Mouse (Mus musculus): ENCODE results near the gene Higd1c.
"Not testable (repeated sequence)": the region's sequence is repeated elsewhere in the genome, so short reads cannot be mapped to it uniquely, and the experiment has no call there.

The Higd1c gene

DNA sequence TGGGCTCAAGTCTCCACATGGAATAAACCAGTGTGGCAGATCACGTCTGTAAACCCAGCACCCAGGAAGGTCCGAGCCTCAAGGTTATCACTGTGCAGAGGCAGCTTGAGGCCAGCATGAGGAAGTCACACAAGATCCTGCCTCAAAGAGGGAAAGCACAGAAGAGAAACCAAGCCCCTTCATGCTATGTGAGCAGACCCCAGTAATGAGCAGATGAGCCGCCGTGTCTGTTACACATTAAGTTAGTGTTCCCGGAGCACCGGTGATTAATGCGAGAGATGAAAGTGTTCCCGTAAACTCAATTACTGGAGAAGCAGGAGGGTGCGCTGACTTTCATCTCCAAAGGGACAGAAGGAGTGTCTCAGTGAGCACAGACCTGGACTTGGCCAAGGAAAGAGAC is 1.6 kb downstream of the Higd1c start:
- DNase-seq, result not testable (repeated sequence)

DNA sequence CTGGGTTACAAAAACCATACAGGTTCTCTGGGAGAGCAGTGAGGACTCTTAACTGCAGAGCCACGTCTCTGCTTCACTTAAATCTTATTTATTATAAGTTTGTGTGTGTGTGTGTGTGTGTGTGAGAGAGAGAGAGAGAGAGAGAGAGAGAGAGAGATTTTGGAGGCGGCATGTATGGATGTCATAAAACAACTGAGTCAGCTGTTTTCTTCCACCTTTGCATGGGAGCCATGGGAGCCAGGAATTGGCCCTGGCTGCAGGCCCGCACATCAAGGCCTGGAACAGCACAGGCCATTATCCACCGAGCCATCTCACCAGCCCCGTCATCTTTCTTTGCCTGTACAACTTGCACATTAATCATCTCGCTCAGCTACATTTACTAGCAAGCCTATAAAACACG is 2.8 kb downstream of the Higd1c start:
- DNase-seq, result no peak

DNA sequence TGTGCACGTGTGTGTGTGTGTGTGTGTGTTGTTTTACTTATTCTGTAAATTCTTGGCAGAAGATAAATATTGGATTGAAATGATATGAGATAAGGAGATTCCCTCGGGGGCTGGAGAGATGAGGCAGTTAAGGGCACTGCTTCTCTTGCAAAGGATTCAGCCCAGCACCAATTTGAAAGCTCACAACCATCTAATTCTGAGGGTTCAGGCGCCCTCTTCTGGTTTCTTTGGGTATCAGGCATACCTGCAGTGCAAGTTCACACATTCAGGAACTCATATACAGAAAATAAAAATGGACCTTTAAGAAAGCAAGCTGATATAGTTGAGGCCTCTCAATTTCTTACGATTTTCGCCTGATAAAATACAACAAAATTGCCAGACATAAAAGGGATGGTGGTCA is 10.7 kb downstream of the Higd1c start:
- peak; percentile 71 for DNase-seq

DNA sequence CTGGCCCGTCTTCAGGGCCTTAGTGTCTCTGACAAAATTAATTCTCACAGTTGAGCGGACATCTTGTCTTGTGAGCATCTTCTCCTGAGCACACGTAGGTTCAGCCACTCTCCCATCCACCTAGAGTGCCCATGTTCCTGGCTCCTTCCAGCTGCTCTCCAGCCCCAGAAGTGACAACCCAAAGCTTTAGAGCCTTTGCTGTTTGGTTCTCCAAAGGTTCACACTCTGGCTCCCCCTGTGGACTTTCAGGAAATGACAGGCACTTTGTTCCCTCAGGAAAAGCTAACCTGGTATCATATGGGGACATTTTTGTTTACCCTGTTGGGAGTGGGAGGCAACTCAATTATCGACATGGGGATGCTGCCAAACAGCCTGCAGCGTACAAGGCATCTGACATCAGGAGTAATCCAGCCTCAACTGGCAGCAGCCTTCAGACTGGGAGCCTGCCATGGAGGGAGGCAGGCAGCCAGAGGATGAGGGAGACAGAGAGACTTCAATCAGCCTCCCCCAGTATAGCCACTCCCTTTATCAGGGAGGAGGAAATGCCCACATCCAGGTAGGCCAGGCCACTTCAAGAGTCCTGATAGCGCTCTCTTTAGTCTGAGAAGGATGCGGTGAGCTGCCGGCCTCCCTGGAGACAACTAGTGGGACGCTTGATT is 13.6 kb downstream of the Higd1c start:
- DNase-seq, result not testable (repeated sequence)

DNA sequence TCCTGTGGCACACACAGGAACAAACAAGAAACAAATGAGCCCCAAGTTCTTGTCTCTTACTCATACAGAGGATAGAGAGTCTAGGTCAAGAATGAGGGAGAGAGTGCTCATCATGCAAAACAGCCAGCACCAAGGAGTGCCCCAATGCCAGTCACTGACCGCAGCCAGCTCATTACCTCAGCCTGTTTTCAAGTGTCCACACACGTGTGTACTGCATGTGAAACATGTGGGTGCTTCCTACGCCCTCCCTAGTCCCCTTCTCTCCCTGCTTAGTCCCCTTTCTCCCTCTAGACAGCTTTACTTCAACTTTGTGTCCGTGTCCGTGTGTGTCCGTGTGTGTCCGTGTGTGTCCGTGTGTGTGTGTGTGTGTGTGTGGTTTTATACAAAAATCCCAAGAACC is 15.3 kb downstream of the Higd1c start:
- no peak for DNase-seq

DNA sequence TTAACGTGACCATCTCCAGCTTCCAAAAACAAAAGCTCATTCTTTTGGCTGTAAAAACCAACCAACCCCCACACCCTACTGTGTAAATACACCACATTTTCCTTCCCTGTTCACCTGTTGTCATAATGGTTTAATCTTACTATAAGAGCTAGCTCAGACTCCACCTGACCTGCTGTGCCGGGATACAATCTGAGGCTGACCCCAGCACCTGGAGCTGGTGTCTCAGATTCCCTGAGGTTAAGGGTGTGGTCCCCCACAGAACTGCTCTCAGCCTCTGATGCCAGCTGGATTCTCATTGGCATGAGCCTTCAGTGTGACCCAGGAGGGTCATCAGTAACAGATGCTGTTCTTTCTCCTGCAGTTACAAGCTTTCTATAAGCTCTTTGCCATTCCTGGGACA is 15.8 kb downstream of the Higd1c start:
- DNase-seq, result no peak

DNA sequence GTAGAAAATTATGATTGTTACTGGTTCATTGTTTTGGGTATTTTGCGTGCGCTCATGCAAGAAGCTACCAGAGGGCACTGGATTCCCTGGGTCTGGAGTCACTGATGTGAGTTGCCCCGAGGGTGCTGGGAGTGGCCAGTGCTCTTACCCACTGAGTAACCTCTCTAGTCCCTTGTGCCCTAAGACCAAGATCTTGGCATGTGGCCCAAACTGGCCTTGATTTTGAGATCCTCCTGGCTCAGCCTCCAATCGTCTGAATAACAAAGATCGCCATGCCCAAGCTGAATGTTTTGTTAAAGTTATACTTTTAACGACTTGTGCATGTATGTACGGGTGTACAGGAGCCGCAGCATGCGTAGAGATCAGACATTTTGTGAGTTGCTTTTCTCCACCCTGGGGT is 21.4 kb downstream of the Higd1c start:
- no peak for DNase-seq

DNA sequence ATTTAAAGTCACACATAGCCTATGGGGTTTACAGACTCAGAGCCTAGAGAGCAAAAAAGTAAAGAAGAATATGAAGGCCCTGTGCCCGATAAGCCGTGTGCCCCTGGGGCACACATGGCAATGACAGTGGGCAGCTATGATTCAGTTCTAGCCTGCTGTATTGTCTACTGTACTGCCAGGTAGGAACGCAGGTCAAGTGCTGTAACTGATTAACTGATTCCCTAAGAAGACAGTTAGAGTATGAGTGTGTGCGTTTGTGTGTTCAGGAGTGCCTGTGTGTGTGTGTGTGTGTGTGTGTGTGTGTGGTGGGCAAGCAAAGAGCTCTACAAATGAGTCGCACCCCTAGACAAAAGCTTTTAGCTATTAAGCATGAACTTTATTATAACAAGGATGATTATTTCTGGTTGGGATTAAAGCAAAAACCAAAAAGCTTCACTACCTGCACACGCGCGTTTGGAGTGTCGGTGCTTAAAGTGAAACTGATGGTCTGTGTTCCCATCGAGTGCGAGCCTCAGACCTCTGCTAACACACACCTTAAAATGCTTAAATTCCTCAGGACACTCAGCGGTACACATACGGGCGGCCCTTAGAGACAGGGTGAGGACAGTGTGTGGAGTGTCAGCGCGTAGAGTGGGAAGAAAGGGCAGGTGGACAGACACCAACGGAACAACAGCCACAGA is 23.3 kb downstream of the Higd1c start:
- DNase-seq, result no peak

DNA sequence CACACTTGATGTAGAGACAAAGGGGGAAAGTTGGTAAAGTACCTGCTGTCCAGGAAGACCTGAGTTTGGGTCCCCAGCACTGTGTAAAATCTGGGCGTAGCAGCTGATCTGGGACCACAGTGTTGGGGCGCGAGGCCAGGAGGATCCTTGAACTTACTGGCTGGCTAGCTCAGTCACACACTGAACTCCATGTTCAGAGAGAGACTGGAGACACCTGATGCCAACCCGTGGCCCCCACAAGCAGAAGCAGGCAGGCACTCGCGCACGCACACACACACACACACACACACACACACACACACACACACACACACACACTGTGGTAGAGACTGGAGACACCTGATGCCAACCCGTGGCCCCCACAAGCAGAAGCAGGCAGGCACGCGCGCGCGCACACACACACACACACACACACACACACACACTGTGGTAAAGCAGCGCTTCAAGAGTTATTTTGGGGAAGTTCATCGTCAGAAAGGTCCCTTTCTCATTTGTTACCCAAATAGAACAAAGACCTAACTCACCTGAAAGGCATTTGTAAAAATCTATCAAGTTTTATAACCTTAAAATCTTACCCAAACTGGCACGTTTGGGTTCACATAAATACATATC is 24.0 kb downstream of the Higd1c start:
- DNase-seq, result no peak

DNA sequence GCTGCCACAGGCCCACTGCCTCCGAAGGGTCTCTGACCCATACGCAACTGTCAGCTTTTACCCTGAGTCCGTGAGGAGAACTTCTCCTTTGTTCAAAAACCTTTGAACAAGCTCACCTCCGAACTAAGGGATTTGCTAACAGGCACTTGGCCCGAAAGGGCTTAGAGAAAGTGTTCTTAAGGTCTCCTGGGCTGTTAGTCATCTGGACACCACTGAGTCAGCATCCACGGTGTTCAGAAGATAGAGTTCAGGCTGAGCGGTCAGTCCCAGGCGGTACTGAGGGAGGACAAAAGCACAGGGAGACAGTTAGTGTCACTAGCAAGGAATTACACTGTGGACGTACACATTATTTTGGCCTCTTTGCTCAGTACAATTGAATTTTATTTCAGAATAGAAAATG is 24.5 kb downstream of the Higd1c start:
- no peak for DNase-seq

DNA sequence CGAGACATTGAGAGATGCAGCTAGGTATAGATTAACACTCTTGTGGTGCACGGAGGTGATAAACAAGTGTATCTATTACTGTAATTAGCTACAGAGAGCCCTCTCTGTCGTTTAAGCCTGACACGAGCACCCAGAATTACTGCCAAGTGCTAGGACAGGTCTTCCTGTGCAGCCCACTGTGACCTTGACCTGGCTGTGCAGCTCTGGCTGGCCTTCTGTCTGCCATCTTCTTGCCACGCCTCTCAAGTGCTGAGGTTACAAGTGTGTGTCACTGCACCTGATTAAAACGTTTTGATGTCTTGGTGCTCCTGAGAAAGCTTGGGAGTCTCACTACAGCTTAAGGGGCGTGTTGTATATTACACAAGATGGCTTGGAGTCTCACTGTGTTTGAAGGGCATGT is 26.7 kb downstream of the Higd1c start:
- DNase-seq, result no peak

DNA sequence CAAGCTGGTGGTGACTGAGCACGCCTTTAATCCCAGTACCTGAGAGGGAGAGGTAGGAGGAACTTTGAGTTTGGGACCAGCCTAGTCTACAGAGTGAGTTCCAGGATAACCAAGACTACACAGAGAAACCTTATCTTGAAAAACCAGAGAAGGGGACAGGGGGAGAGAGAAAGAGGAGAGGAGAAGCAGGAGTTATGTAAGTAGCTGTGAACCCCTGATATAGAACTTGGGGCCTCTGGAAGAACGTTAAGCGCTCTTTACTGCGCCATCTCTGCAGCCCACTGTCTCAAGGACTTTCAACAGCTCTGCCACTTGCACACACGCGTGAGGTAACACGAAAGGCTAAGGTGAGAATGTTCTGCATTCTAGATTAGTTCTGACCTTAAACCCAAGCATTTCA is 27.3 kb downstream of the Higd1c start:
- DNase-seq, result no peak

DNA sequence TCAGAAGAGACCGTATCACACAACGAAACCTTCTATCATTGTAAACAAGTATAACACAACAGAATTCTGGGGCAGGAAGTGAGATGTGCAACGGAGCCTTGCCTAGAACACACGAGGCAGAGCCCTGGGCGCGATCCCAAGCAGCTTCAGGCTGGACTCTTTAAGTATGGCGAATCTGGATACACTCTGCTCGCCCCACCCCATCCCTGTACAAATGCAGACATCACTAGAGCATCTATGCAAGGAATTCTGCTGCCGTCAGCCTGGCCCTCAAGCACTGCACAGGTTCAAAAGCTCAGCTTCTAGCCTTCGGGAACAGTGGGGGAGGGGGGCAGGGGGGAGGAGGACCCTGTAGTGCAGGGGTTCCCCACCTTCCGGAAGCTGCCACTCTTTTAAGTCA is 28.7 kb downstream of the Higd1c start:
- DNase-seq, result no peak

DNA sequence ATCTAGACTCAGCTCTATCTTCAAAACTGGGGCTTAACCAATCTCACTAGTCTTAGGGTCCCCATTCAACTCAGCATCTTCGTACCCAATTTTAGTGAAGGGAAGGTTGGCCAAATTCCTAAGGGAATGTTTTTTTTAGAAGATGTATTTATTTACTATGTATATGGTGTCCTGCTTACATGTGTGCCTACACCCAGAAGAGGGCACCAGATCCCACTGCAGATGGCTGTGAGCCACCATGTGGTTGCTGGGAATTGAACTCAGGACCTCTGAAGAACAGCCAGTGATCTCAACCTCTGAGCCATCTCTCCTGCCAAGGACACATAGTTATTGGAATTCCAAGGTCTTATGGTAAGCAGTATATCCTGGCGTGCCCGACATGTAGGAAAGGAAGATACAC is 31.2 kb downstream of the Higd1c start:
- DNase-seq, result no peak

DNA sequence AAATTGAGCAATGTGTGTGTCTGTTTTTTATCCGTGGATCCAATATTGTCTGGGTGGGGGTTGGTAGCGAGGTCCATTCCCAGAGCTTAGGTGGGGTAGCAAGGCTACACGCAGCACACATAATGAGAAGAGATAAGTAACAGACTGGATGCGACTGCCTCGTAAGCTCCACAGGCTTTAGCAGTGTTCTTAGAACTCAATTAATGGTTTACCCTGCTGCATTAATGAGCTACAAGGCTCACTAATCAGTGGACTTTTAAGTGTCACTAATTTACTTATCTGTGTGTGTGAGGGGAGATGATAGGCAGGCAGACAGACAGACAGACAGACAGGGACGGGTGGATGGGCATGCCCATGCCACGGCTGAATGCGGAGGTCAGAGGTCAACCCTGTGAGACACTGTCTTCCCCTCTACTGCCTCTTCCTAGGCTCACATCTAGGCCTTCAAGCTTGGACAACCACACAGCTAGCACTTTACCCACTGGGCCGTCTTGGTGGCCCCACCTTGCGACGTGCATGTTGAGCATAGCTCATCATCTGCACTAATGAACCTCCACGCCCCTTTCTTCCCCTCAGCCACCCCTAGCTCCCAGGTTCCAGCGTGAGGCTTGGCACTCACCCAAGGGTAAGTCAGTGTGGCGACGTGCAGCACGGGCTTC is 36.4 kb downstream of the Higd1c start:
- DNase-seq, result no peak

DNA sequence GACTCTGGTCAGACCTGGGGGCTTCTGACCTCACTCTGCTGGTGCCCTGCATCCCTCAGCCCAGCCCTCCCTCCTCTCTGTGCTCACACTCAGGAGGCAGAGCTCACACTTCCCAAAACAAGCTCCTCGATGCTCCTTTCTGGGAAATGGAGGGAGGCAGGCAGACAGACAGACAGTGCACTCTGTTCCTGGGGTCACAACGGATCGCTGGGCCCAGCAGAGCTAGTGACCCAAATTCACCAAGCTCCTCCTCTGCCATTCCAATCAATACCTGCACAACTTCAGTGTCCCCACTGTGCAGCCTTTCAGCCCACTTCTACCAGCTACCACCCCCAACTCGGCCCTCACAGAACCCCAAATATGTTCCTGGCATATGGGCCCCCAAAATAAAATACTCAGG is 37.5 kb downstream of the Higd1c start:
- DNase-seq, result no peak

DNA sequence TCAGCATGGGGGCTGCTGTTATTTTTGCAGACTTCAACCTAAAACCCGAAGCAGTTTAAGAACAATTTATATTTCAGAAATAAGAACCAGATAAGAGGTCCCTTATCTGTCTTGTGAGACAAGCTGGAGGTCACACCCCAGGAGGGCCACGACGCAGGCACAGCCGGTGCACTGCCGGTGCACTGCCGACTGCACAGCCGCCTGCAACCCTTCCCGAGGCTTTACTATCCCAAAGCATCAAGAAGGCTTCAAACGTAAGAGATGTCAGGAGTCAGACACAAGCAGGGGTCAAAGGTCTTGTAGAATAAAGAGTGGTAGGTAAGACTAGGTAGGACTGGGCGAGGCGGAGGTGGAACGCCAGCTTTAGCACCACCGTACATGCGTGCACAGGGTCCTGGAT is 38.0 kb downstream of the Higd1c start:
- no peak for DNase-seq

DNA sequence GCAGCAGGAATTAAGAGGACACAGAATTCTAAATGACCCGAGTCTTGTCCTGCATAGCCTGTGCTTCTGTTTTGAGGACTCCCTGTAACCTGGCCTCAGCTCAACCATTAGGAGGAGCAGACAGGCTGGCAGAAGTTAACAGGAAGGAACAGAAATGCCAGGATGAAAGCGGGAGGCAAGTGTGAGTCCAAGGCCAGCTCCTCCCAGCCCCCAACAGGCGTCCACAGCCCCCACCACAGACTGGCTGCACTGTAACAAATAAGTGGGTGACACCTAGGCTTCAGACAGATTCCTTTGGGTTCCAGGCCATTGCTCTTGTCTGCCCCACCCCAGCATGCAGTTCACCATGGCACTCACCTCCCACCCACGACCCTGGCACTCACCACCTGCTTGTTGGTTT is 38.5 kb downstream of the Higd1c start:
- no peak for DNase-seq

DNA sequence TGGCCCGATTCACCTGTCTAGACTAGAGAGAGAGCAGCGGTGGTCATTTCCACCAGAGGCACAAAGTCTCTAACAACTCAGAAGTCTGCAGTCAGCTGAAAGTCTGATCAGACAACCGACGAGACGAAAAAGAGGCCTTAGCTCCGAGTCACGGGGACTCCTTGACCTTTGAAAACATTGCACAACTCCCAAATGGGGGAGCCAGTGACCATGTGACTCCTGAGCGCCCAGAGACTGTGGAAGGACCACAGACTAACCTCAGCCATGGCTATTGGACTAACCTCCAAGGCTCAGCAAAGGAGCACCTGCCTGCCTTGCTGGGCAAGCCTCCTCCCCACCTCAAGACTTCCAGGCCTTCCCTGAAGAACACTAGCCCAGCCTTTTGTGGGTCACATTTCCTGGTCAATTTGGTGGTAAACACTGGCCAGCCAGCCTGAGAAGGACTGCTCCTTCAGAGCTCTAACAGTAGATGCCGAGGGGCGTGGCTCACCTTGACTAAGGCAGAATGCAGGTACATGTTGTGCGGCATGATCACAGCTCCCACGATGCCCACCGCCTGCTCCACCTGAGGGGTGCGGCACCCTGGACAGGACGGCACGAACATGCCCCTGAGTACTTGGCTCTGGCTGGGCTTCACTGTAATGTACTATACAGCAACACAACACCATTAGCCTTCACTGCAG is 39.1 kb downstream of the Higd1c start:
- no peak for DNase-seq

DNA sequence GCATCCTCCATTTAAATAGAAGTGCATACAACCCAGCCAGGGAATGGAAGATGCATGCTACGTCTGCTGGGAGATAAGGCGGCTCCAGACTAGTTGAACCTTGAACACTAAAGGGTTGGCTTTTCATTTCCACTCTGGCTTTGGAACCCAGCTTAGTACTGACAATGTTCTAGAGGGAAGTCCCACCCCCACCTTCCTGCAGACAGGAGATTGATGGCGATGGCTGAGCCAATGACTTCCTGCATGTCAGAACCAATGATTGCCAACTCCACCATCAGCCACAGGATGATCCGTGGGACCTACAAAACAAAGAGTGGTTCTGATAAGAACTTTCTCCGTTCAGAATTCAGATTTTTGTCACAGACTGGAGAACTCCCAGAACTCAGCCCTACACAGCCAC is 41.7 kb downstream of the Higd1c start:
- DNase-seq, result no peak

DNA sequence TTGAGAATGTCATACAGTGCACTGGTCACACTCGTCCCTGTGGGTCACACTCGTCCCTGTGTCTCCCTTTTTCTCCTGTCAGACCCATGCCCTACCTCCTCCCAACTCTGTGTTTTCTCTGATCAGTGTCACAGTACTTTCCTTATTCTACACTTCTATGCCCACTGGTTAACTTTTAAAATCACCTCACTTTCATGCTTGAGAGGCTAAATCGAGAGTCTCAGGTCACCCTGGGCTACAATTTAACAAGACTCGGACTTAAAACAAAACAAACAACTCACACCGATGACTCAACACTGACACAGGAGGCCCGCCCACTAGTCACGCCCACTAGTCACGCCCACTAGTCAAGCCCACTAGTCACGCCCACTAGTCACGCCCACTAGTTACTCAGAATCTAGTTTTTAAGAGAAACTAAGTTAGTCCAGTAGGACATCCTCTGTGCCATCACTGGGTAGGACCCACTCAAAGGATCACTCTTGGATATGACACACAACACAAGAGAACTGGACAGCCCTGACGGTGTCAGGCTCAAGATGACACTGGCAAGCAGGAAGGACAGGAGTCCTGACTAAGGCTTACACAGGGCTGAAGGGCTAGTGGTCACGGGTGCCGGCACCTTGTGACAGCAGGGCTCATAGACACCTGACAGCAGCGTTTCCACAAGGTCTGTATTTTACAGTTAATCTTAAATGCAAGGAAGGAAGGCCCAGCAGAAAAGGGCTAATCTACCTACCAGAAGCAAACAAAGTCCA is 46.8 kb downstream of the Higd1c start:
- no peak for DNase-seq

DNA sequence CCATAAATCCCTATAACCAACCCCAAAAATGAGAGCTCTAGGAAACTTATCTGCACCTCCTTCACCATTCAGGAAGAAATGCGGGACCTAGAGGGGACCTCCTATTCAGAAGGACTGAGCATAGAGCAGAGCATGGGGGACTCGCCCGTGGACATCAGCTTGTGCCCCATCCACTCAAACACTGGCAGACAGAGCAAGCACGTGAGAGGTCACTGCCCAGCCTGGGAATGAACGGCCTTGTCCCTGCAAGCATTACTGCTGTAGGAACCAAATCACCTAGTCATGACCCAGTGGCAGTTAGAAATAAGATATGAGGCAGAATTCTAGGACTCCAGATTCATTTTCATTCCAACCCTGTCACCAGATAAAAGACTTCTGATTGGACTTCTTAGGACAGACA is 47.4 kb downstream of the Higd1c start:
- DNase-seq, result no peak

DNA sequence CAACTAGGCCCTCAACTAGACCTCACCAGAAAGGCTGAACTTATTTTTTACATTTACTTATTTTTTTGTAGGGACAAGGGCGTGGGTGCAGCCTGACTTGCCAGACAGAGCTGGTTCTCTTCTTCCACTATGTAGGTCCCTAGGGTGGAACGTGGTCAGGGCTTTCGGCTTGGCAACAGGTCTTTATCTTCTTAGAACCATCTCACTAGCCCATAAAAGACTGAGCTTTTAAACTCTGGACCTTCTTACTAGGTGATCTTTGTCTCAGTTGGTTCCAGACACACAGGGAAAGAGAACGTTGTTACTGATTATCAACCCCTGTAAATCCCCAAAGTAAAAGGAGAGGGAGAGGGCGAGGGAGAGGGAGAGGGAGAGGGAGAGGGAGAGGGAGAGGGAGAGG is 49.0 kb downstream of the Higd1c start:
- no peak for DNase-seq

Data from right cerebral cortex, postnatal 14 days (tissue).